Mouse (Mus musculus): ENCODE measurements around the gene Qdpr.

Qdpr gene

GRCm38 (mm10) chr5:45416478-45416877, 33.6 kb downstream of the Qdpr start:
- in situ Hi-C loops (cut with MboI, MseI): no loop called here

GRCm38 (mm10) chr5:45406129-45406528, 43.9 kb downstream of the Qdpr start:
- in situ Hi-C loops (cut with MboI, MseI): loop anchor here in 1 of 2 experiments (10.0 kb wide), 1 partner anchor 1101 kb away; no protein-coding TSS in a partner anchor

- in situ Hi-C loops (cut with MboI, MseI): loop anchor here (5.0 to 10.0 kb wide), 2 partner anchors 1098 to 1100 kb away; no protein-coding TSS in a partner anchor
These were observed 47.4 kb downstream of the Qdpr start for GRCm38 (mm10) chr5:45402632-45403031.

- in situ Hi-C loops (cut with MboI, MseI): no loop called here
These were observed 65.8 kb downstream of the Qdpr start for GRCm38 (mm10) chr5:45384034-45384812.

Data from T-helper 17 cell (primary cell).